In the genomic region with DNA sequence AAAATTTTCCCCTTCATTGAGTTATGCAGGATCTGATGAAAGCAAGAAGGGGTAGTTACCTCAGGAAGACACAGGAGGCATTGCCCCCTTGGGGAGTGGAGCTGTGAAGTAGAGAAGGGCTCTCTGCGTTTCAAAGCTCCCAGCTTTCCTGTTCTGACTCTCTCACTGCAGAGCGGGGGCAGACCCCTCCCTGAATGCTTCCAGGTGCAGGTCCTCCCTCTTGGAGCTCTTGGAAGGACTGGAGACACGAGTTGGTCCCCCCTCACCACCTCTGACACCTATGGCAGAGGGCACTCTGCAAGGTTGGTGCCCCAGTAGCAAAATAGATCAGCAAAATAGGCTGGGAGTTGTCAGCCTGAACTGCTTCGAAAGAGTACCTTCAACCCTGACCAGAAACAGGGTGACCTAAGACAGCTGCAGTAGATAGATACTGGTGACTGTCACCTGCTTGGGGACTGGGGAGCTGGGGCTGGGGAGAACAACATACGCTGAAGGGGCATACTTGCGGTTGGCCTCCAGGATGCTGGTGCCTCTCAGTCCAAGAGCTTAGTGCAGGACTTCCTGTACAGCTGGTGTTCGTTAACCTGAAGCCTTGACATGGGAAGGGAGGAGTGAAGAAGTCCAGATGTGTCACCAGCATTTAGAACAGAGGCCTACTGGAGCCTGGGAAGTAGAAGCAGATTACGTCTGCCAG, we compare ENCODE assay signal across 8 mouse cellular contexts. TPM values are rescaled to one million over a fixed set of nuclear protein-coding genes. Genes with fewer than 3 reads are reported as not detected.
DNase-seq lines count a peak whose midpoint lies in the region; ATAC-seq lines count a peak whose summit lies in the region.
"Had no signal": no experiment of that assay in that cellular context is flagged by ENCODE, and none has a peak within 500 bp of the region (broad histone marks: within the 10 kb centered on the region; RNA-seq: fewer than 3 reads in every experiment).

No protein-coding gene starts in this region.

- peak; percentile 66 for DNase-seq in fibroblast of lung, adult 2 months (ENCODE audit: low read depth)
- DNase-seq in liver, embryonic 13.5 days = peak; percentile 58
- peak; percentile 42 for DNase-seq in yolk sac, embryonic 10.5 days (ENCODE audit: low spot score)
- DNase-seq in gastrocnemius, postnatal 36 days = no peak
- no peak for DNase-seq in cerebellum, postnatal 4 days (ENCODE audit: low spot score in 2 of 2)
- DNase-seq: retina, postnatal 1 day had no signal

- H3K9me3 ChIP-seq in megakaryocyte, embryonic 14.5 days = peaks cover 12% of the 10 kb centered on the region
- peaks cover 3% of the 10 kb centered on the region; the same call in 1 of the 2 replicates for H3K9me3 ChIP-seq in liver, embryonic 13.5 days (replicated peaks)

- peak overlapping the region; percentile 81 for H3K4me3 ChIP-seq in megakaryocyte, embryonic 14.5 days (replicated peaks)
- 0 out of 2 replicates have a peak overlapping the region, but pooled peaks have one; percentile 4 for H3K4me3 ChIP-seq in liver, embryonic 13.5 days (replicated peaks)

- no peak for ATAC-seq in megakaryocyte, adult 5-6 weeks (ENCODE audit: poor library complexity, severe bottlenecking)
- peak; percentile 52 for ATAC-seq in liver, embryonic 13.5 days (ENCODE audit: low read depth)

- H3K36me3 ChIP-seq in megakaryocyte, embryonic 14.5 days (replicated peaks; ENCODE audit: low read length) = peaks cover 31% of the 10 kb centered on the region
- H3K36me3 ChIP-seq in liver, embryonic 13.5 days = peaks cover 4% of the 10 kb centered on the region; the same call in 1 of the 2 replicates

- no peaks in the 10 kb centered on the region for H3K27me3 ChIP-seq in megakaryocyte, embryonic 14.5 days (replicated peaks)
- H3K27me3 ChIP-seq in liver, embryonic 13.5 days = no peaks in the 10 kb centered on the region

- 14% methylated on average over 8 of the region's 8 CpGs for WGBS in liver, embryonic 13.5 days (ENCODE audit: insufficient replicate concordance)

- H3K4me1 ChIP-seq in megakaryocyte, embryonic 14.5 days = peaks cover 98% of the 10 kb centered on the region
- peaks cover 98% of the 10 kb centered on the region for H3K4me1 ChIP-seq in liver, embryonic 13.5 days (replicated peaks)

- intact Hi-C loops in gastrocnemius, postnatal 36 days (cut with DNase I) = no loop called here

- peak overlapping the region; percentile 59 for H3K9ac ChIP-seq in liver, embryonic 13.5 days

- peak overlapping the region; percentile 49 for H3K4me2 ChIP-seq in liver, embryonic 13.5 days

- peak overlapping the region; percentile 94 for H3K27ac ChIP-seq in liver, embryonic 13.5 days

RNA-seq across cellular contexts. Expression of a gene that starts 40.8 kb away (rescaled TPM):
- 1.9 and 6.5 TPM in 2 replicates for polyA plus RNA-seq in megakaryocyte, embryonic 14.5 days (2012; ENCODE audit: insufficient read depth, low replicate concordance)
- 41.7 and 51.1 TPM in 2 replicates for total RNA-seq in megakaryocyte, adult 5-6 weeks (2015)
- total RNA-seq in megakaryocyte, adult 5-6 weeks (2017) = 68.3 and 71.2 TPM in 2 replicates
- 7.8 and 9.4 TPM in 2 replicates for polyA plus RNA-seq in liver, embryonic 13.5 days (2015; fragmentation: Nextera tagmentation; extraction: Ambion mirVana)
- 1 to 10 TPM; 5.9 to 8.8 TPM for total RNA-seq in gastrocnemius, postnatal 36 days (2021)

RNA-seq across cellular contexts. Expression of a gene that starts 54.2 kb away (rescaled TPM):
- 1.3 and 5.0 TPM in 2 replicates for polyA plus RNA-seq in megakaryocyte, embryonic 14.5 days (2012; ENCODE audit: insufficient read depth, low replicate concordance)
- total RNA-seq in megakaryocyte, adult 5-6 weeks (2015) = 3.7 and 4.9 TPM in 2 replicates
- total RNA-seq in megakaryocyte, adult 5-6 weeks (2017) = 2.1 and 2.7 TPM in 2 replicates
- 5.2 and 6.7 TPM in 2 replicates for polyA plus RNA-seq in liver, embryonic 13.5 days (2015; fragmentation: Nextera tagmentation; extraction: Ambion mirVana)
- total RNA-seq in gastrocnemius, postnatal 36 days (2021) = 10 to 100 TPM; 37.6 to 46.5 TPM

Comparison
In these comparisons a context has a peak if more than half of its experiments do, and no peak if none do; other contexts are left out.
1. DNase-seq: peak in fibroblast of lung, adult 2 months (single experiment), liver, embryonic 13.5 days (single experiment) and yolk sac, embryonic 10.5 days (single experiment); none in gastrocnemius, postnatal 36 days (0 of 2) and cerebellum, postnatal 4 days (0 of 2).
2. RNA of a gene that starts 40.8 kb away (total RNA-seq): 41.7 to 71.2 TPM in megakaryocyte, adult 5-6 weeks; 5.9 to 8.8 TPM in gastrocnemius, postnatal 36 days; every median in the first group is over 4 times any median in the second.
3. RNA of a gene that starts 54.2 kb away (total RNA-seq): 37.6 to 46.5 TPM in gastrocnemius, postnatal 36 days; 2.1 to 4.9 TPM in megakaryocyte, adult 5-6 weeks; every median in the first group is over 4 times any median in the second.